Mouse (Mus musculus): ENCODE results near the gene Olfr6. TPM values are rescaled to one million over a fixed set of nuclear protein-coding genes. Genes with fewer than 3 reads are reported as not detected.
"Not testable (repeated sequence)": the region's sequence is repeated elsewhere in the genome, so short reads cannot be mapped to it uniquely, and the experiment has no call there.

Olfr6 gene
- polyA plus RNA-seq (2012; fragmentation: generic; extraction: Trizol): not detected
- long read RNA-seq, experiment 1: 0 reads
- long read RNA-seq, experiment 2: 0 reads

DNA sequence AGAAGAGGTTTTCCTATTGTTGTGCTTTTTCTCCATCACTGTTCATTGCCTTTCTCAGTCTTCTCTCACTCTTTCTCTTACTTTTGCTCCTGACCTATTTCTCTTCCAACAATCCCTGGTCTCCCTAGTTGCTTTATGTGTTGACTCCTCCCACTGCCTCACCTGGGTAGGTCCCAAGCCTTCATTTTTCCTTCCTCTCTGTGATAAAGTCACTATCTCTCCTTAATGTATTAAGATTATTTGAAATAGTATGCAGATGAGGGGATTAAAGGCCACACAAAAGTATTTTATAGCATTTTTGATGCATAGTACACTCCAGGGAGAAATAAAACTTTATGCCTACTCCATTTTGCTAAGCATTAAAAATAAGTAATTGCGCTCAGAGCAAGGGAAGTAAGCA, at the start of gene Olfr6:
TSS of gene Olfr6 (minus strand) at position 101 of the 400 bp plus-strand sequence.
- Histone ChIP-seq H3K4me3 (ENCODE audit: insufficient read depth, poor library complexity, severe bottlenecking) (no peak within 1 kb of the TSS), H3ac (ENCODE audit: control insufficient read depth, insufficient read length, low read depth) (no peak within 1 kb of the TSS), H3K79me2 (ENCODE audit: control insufficient read depth, insufficient read depth) (no peaks in the 10 kb centered on the region), H3K36me3 (ENCODE audit: control insufficient read depth, insufficient read depth) (no peaks in the 10 kb centered on the region), H3K27me3 (ENCODE audit: control insufficient read depth, insufficient read depth, insufficient read length) (no peaks in the 10 kb centered on the region), H3K79me3 (ENCODE audit: low read depth) (no peaks in the 10 kb centered on the region)
- no peak for TF ChIP-seq CTCF (IDR thresholded peaks at IDR 0.05; ENCODE audit: control insufficient read depth, insufficient read depth, insufficient read length)
- no peak for TF ChIP-seq FOSL1 (IDR thresholded peaks at IDR 0.05; ENCODE audit: insufficient read depth, low read length, poor library complexity, severe bottlenecking)
- TF ChIP-seq CEBPB (IDR thresholded peaks at IDR 0.05; ENCODE audit: low read depth): no peak
- no peak for TF ChIP-seq USF1 (IDR thresholded peaks at IDR 0.05; ENCODE audit: low read depth)
- TF ChIP-seq MYOD1 (IDR thresholded peaks at IDR 0.05; ENCODE audit: control insufficient read depth, insufficient read length, low read depth): no peak
- no peak for TF ChIP-seq MAX (IDR thresholded peaks at IDR 0.05)
- no peak for TF ChIP-seq MYOG (IDR thresholded peaks at IDR 0.05; ENCODE audit: control insufficient read depth, extremely low read depth, insufficient read length)

DNA sequence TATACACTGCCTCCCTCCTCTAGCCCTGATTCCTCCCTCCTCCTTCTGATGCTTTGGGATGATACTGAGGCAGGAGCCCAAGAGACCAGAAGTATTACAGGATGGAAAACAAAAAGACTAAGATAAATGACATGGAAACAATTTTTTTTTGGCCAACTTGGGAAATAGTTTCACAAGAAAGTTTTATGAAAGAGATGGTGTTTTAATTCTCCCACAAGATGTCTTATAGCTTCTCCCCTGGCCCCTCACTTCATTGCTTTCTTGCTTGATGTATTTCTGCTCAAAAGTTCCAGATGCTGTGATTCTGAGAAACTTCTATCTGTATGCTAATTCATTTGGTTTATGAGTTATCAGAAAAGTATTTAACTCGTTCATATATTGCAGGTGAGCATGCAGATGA, 42.2 kb upstream of the Olfr6 start, which contains the start of gene Olfr2:
TSS of gene Olfr2 (minus strand) at position 101 of the 400 bp plus-strand sequence.
- Histone ChIP-seq H3K79me3 (ENCODE audit: low read depth) (no peaks in the 10 kb centered on the region), H3K27me3 (ENCODE audit: control insufficient read depth, insufficient read depth, insufficient read length) (no peaks in the 10 kb centered on the region), H3ac (ENCODE audit: control insufficient read depth, insufficient read length, low read depth) (no peak within 1 kb of the TSS), H3K36me3 (ENCODE audit: control insufficient read depth, insufficient read depth) (no peaks in the 10 kb centered on the region), H3K79me2 (ENCODE audit: control insufficient read depth, insufficient read depth) (no peaks in the 10 kb centered on the region), H3K4me3 (ENCODE audit: insufficient read depth, poor library complexity, severe bottlenecking) (no peak within 1 kb of the TSS)
- TF ChIP-seq CEBPB (IDR thresholded peaks at IDR 0.05; ENCODE audit: low read depth) (no peak), MYOD1 (IDR thresholded peaks at IDR 0.05; ENCODE audit: control insufficient read depth, insufficient read length, low read depth) (no peak), USF1 (IDR thresholded peaks at IDR 0.05; ENCODE audit: low read depth) (no peak), MYOG (IDR thresholded peaks at IDR 0.05; ENCODE audit: control insufficient read depth, extremely low read depth, insufficient read length) (no peak), MAX (IDR thresholded peaks at IDR 0.05) (no peak), FOSL1 (IDR thresholded peaks at IDR 0.05; ENCODE audit: insufficient read depth, low read length, poor library complexity, severe bottlenecking) (no peak), CTCF (IDR thresholded peaks at IDR 0.05; ENCODE audit: control insufficient read depth, insufficient read depth, insufficient read length) (no peak)

DNA sequence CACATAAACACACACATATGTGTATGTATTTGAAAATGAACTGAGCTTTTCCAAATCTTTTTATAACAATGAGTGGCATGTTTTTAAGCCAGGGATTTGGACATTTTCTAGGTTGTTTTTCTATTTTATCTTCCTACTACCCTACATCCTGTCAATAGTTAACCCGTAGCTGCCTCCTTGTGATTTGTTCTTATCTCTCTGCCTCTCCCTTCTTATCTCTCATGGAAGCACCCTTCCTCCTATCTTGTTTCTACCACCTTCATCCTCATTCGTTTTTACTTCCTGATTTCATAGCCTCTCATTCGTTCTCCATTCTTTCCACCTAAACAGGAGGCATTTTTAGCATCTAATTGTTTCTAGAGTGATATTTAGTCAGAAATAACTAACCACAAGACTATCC, 40.4 kb upstream of the Olfr6 start:
- H3K36me3 ChIP-seq (ENCODE audit: control insufficient read depth, insufficient read depth): no peaks in the 10 kb centered on the region
- H3K79me2 ChIP-seq (ENCODE audit: control insufficient read depth, insufficient read depth): no peaks in the 10 kb centered on the region
- TF ChIP-seq CTCF (IDR thresholded peaks at IDR 0.05; ENCODE audit: control insufficient read depth, insufficient read depth, insufficient read length) (no peak), CEBPB (IDR thresholded peaks at IDR 0.05; ENCODE audit: low read depth) (no peak), MYOD1 (IDR thresholded peaks at IDR 0.05; ENCODE audit: control insufficient read depth, insufficient read length, low read depth) (no peak), USF1 (IDR thresholded peaks at IDR 0.05; ENCODE audit: low read depth) (no peak)
- no peak overlapping the region for H3ac ChIP-seq (ENCODE audit: control insufficient read depth, insufficient read length, low read depth)
- H3K27me3 ChIP-seq (ENCODE audit: control insufficient read depth, insufficient read depth, insufficient read length): no peaks in the 10 kb centered on the region
- H3K4me3 ChIP-seq (ENCODE audit: insufficient read depth, poor library complexity, severe bottlenecking): no peak overlapping the region
- no peaks in the 10 kb centered on the region for H3K79me3 ChIP-seq (ENCODE audit: low read depth)

DNA sequence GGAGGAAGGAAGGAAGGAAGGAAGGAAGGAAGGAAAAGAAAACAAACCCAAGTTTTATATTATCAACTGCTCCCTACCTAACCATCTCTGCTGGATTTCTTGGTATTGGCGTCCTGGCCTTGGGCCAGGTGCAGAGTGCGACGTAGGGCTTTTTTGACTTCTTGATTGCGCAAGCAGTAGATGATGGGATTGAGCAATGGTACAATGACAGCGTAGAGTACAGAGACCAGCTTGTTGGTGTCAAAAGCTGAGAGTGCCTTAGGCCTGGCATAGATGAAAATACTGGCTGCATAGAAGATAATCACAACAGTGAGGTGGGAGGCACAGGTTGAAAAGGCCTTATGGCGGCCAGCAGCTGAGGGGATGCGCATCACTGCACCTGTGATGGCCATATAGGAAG, 37.1 kb upstream of the Olfr6 start:
- Histone ChIP-seq H3K4me3 (ENCODE audit: insufficient read depth, poor library complexity, severe bottlenecking) (no peak overlapping the region), H3K79me2 (ENCODE audit: control insufficient read depth, insufficient read depth) (no peaks in the 10 kb centered on the region), H3K79me3 (ENCODE audit: low read depth) (no peaks in the 10 kb centered on the region), H3K36me3 (ENCODE audit: control insufficient read depth, insufficient read depth) (no peaks in the 10 kb centered on the region), H3ac (ENCODE audit: control insufficient read depth, insufficient read length, low read depth) (no peak overlapping the region), H3K27me3 (ENCODE audit: control insufficient read depth, insufficient read depth, insufficient read length) (no peaks in the 10 kb centered on the region)
- TF ChIP-seq USF1 (IDR thresholded peaks at IDR 0.05; ENCODE audit: low read depth) (no peak), CEBPB (IDR thresholded peaks at IDR 0.05; ENCODE audit: low read depth) (no peak), MYOD1 (IDR thresholded peaks at IDR 0.05; ENCODE audit: control insufficient read depth, insufficient read length, low read depth) (no peak), MYOG (IDR thresholded peaks at IDR 0.05; ENCODE audit: control insufficient read depth, extremely low read depth, insufficient read length) (no peak), FOSL1 (IDR thresholded peaks at IDR 0.05; ENCODE audit: insufficient read depth, low read length, poor library complexity, severe bottlenecking) (no peak), MAX (IDR thresholded peaks at IDR 0.05) (no peak), CTCF (IDR thresholded peaks at IDR 0.05; ENCODE audit: control insufficient read depth, insufficient read depth, insufficient read length) (no peak)

DNA sequence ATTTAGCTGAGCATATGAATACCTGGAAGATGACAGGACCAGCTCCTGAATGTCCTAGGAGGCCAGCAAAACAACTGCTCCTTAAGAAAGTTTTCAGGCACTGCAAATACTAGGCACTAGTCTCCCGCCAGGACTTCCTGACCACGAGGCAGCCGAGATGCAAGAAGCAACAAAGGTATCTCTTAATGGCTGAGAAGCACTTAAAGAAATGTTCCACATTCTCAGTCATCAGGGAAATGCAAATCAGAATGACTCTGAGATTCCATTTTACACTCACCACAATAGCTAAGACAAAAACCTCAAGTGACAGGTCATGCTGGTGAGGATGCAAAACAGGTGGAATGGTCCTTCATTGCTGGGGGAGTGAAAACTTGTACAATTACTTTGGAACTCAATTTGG, 21.5 kb upstream of the Olfr6 start:
- Histone ChIP-seq H3K36me3 (ENCODE audit: control insufficient read depth, insufficient read depth) (no peaks in the 10 kb centered on the region), H3K79me3 (ENCODE audit: low read depth) (no peaks in the 10 kb centered on the region), H3ac (ENCODE audit: control insufficient read depth, insufficient read length, low read depth) (no peak overlapping the region), H3K4me3 (ENCODE audit: insufficient read depth, poor library complexity, severe bottlenecking) (no peak overlapping the region), H3K27me3 (ENCODE audit: control insufficient read depth, insufficient read depth, insufficient read length) (no peaks in the 10 kb centered on the region), H3K79me2 (ENCODE audit: control insufficient read depth, insufficient read depth) (no peaks in the 10 kb centered on the region)
- TF ChIP-seq USF1 (IDR thresholded peaks at IDR 0.05; ENCODE audit: low read depth) (no peak), CEBPB (IDR thresholded peaks at IDR 0.05; ENCODE audit: low read depth) (no peak)

DNA sequence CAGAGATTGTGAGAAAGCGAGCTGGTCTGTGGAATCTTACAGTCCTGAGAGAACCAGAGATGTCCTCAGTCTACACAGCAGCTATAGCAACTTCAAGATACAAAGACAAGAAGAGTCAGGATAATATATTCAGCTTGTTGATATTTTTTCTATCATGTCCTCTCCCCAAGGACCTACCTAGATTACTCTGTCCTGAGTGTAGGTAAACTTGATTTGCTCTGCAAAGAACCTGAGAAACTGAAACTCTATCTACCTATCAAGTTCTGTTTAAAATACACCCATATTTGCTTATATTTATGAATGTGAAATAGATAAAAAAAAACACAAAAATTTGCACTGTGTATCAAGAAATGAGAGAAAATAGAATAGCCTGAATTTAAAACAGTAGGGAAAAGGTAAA, 11.6 kb upstream of the Olfr6 start, which contains the start of gene Olfr711:
TSS of gene Olfr711 (minus strand) at position 101 of the 400 bp plus-strand sequence.
- Histone ChIP-seq H3K27me3 (ENCODE audit: control insufficient read depth, insufficient read depth, insufficient read length) (no peaks in the 10 kb centered on the region), H3ac (ENCODE audit: control insufficient read depth, insufficient read length, low read depth) (no peak within 1 kb of the TSS)
- TF ChIP-seq USF1 (IDR thresholded peaks at IDR 0.05; ENCODE audit: low read depth) (no peak), CTCF (IDR thresholded peaks at IDR 0.05; ENCODE audit: control insufficient read depth, insufficient read depth, insufficient read length) (no peak), FOSL1 (IDR thresholded peaks at IDR 0.05; ENCODE audit: insufficient read depth, low read length, poor library complexity, severe bottlenecking) (no peak), MAX (IDR thresholded peaks at IDR 0.05) (no peak), CEBPB (IDR thresholded peaks at IDR 0.05; ENCODE audit: low read depth) (no peak), MYOG (IDR thresholded peaks at IDR 0.05; ENCODE audit: control insufficient read depth, extremely low read depth, insufficient read length) (no peak), MYOD1 (IDR thresholded peaks at IDR 0.05; ENCODE audit: control insufficient read depth, insufficient read length, low read depth) (no peak)

DNA sequence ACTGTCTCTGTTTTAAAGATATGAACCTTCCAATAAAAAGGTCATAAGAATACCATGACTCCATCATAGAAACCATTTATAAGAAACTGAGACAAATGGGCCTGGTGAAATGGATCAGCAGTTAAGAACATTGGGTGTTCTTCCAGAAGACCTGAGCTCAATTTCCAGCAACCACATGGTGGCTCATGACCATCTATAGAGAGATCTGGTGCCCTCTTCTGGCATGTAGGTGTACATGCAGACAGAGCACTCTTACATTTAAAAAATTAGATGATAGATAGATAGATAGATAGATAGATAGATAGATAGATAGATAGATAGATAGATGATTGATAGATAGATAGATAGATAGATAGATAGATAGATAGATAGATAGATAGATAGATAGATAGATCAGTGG, 3.8 kb upstream of the Olfr6 start:
- H3K79me3 ChIP-seq (ENCODE audit: low read depth); H3K4me3 ChIP-seq (ENCODE audit: insufficient read depth, poor library complexity, severe bottlenecking); H3K27me3 ChIP-seq (ENCODE audit: control insufficient read depth, insufficient read depth, insufficient read length); H3K79me2 ChIP-seq (ENCODE audit: control insufficient read depth, insufficient read depth); H3ac ChIP-seq (ENCODE audit: control insufficient read depth, insufficient read length, low read depth); H3K36me3 ChIP-seq (ENCODE audit: control insufficient read depth, insufficient read depth): not testable (repeated sequence)

More for the DNA sequence above, 11.6 kb upstream of the Olfr6 start, which contains the start of gene Olfr711:
- Histone ChIP-seq H3K79me2 (ENCODE audit: control insufficient read depth, insufficient read depth) (no peaks in the 10 kb centered on the region), H3K79me3 (ENCODE audit: low read depth) (no peaks in the 10 kb centered on the region), H3K36me3 (ENCODE audit: control insufficient read depth, insufficient read depth) (no peaks in the 10 kb centered on the region), H3K4me3 (ENCODE audit: insufficient read depth, poor library complexity, severe bottlenecking) (no peak within 1 kb of the TSS)

All from C2C12 (cell line).